Mouse (Mus musculus): ENCODE data around the gene Mpig6b.
A peak's percentile ranks its signal among the peaks of the same experiment; 100 is the strongest.

Gene Mpig6b

DNA sequence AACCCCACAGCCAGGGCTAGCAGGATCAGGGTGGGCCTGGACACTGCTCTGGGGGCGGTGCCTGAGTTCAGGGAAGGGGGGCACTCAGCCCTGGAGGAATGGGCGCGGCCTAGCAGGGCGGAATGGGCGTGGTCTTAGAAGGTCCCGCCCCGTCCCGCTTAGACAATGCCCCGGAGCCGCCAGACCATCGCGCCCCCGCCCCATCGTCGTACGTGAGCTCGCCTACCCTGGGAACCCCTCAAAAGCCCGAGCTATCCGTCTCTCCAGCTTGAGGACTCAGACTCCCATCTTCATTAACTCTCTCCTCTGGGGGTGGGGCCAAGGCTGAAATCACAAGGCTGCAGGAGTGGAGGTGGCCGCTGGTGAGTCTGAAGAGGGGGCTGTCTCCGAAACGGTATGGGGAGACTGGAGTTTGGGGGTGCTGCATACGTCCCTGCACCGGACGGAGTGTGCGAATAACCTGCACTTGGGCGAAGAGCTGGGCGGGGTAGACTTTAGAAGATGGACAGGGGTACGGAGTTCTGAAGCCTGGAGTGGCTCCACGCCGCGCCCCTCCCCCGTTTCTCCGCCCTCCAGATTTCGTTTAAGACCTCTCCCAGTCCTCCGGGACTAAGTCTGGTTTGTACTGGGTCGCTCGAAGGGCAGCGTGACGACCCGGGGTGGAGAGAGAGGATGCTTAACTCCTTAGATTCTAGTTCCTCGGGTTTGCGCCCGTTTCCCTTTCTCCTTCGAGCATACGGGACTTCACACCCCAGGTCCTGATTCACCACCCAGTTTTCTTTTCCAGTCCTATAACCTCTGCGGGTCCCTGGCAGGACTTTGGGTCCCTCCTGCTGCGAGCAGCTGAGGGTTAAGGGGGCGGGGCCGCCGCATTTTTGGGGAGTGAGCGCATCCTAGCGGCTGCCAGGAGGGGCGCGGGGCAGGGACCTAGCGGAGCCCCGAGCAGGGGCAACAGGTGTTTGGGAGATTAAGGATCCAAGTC is 6.8 kb downstream of the Mpig6b start, which contains the start of gene Ddah2:
TSS of gene Ddah2 (plus strand) at position 125 of the 982 bp plus-strand sequence.
- peak; percentile 67 to 69 for DNase-seq (ENCODE audit: low spot score in 2 of 2)

DNA sequence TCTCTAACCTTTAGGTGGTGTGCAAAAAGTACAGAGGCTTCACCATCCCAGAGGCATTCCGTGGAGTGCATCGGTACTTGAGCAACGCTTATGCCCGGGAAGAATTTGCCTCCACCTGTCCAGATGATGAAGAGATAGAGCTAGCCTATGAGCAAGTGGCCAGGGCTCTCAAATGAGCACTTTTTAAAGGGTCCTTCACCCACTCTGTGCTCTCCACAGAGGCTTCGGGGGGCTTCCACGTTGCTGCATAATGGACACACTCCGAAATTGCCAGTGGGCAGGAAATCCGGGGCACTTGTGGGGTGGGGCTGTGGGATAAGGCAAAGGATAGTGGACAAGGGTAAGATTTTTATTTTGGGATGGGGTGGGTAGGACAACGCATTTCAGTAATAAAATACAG is 7.7 kb downstream of the Mpig6b start:
- DNase-seq (ENCODE audit: low spot score in 2 of 2) = no peak

- DNase-seq (ENCODE audit: low spot score in 2 of 2) = no peak
Measured at GRCm38 (mm10) chr17:35057090-35057489, 8.9 kb downstream of the Mpig6b start.

- no peak for DNase-seq (ENCODE audit: low spot score in 2 of 2)
Measured at GRCm38 (mm10) chr17:35055691-35056495, 10.1 kb downstream of the Mpig6b start.

DNA sequence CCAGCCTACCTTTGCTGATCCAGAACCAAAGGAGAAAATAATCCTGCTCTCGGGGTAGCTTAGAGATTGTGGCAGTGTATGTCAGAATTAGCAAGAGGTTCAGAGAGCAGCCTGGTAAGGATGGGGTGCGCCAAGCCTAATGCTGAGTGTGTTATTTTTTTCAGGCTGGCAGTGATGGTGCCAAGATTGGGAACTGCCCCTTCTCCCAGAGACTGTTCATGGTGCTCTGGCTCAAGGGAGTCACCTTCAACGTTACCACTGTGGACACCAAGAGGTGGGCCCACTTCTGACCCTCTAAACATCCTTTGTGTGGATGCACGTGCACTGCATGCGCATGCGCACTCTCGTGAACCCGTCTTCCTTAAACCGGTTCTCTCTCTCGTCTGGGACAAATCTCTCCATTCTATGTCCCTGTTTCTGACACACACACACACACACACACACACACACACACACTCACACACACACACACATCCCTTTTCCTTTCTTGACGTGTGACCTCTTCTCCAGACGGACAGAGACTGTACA is 13.6 kb downstream of the Mpig6b start:
- no peak for DNase-seq (ENCODE audit: low spot score in 2 of 2)

GRCm38 (mm10) chr17:35051156-35052086 is 14.6 kb downstream of the Mpig6b start:
- no peak for DNase-seq (ENCODE audit: low spot score in 2 of 2)

DNA sequence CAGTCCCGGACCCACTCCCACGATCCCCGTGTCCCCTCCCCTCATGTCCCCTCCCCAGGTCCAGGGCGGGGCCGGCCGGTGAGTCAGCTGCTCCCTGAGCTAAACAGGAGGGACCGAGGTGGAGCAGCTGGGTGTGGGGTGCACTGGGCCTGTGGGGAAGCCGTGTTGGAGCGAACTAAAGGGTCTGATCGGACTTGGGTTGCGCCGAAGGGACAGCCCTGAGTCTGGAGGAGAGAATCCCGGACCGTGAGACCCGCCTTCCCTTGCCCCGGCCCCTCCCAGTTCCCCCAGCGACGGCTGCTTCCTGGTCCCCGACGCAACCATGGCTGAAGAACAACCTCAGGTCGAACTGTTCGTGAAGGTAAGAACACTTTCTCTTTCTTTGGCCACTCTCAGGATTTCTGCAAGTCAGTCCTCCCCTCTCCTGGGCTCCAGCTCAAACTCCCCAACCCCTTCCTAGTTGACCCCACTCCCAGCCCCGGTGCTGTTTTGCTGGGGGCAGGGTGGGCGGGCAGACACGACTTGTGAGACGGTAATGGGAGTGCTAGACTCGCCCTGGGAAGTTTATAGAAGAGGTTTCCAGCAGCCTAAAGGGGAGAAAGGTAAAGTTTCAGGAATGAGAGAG is 15.7 kb downstream of the Mpig6b start:
- peak in 1 of 2 experiments; percentile 17 for DNase-seq (ENCODE audit: low spot score in 2 of 2)

GRCm38 (mm10) chr17:35049561-35050016 is 16.4 kb downstream of the Mpig6b start, which contains the start of gene Clic1:
Clic1 (plus strand) TSS chr17:35049966.
- DNase-seq (ENCODE audit: low spot score in 2 of 2) = no peak

DNA sequence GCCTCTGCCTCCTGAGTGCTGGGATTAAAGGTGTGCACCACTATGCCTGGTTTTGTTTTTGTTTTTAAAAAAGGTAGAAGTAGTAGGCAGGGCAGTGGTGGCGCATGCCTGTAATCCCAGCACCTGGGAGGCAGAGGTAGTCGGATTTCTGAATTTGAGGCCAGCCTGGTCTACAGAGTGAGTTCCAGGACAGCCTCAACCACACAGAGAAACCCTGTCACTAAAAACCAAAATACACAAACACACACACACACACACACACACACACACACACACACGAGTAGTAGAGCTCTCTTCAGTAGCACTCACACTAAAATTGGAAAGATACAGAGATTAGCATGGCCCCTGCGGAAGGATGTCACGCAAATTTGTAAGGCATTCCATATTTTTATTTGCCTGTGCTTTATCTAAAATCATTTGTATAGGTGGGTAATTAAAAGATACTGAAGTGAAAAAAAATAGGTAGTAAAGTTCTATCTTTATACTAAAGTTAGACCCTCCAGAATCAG is 17.0 kb downstream of the Mpig6b start:
- no peak for DNase-seq (ENCODE audit: low spot score in 2 of 2)

- DNase-seq (ENCODE audit: low spot score in 2 of 2) = no peak
Measured at GRCm38 (mm10) chr17:35048149-35048931, 17.6 kb downstream of the Mpig6b start.

GRCm38 (mm10) chr17:35047688-35048087 is 18.3 kb downstream of the Mpig6b start:
- no peak for DNase-seq (ENCODE audit: low spot score in 2 of 2)

DNA sequence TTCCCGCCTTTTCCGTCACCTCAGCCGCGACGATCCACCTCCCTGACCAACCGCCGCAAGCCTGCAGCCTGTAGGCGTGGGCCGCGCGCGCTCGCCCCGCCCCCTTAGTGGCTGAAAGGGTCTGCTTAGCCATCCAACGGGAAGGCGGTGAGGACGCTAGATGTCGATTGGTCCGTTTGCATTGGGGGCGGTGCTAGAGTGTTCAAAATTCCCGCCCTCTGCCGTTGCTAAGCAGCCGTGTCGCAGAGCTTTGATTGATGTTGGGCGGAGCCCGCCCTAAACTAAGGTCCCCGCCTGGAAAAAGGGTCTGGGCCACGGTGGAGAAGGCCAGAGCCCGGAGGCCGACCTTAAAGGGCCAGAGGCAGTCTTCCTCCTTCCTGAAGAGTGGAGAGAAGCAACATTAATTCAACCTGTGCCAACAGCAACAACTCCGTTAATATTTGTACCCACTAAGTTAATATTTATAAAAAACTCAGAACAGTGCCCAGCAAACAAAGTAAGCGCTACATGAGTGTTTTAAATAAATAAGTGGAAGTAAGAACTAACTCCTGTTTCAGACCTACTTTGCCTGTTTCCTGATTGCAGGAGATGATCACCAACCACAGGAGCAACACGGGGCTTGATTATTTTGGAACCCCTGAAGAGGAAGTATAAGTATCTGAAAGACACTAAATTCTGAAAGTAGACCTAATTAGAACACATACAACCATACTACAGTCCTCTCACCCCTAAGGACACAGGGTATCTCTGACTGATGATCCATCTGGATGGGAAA is 19.1 kb downstream of the Mpig6b start, which contains the start of gene Msh5:
TSS of gene Msh5 (minus strand) at position 65 of the 775 bp plus-strand sequence.
- DNase-seq (ENCODE audit: low spot score in 2 of 2) = peak; percentile 90 to 95

GRCm38 (mm10) chr17:35045807-35046680 is 19.9 kb downstream of the Mpig6b start:
- no peak for DNase-seq (ENCODE audit: low spot score in 2 of 2)

DNA sequence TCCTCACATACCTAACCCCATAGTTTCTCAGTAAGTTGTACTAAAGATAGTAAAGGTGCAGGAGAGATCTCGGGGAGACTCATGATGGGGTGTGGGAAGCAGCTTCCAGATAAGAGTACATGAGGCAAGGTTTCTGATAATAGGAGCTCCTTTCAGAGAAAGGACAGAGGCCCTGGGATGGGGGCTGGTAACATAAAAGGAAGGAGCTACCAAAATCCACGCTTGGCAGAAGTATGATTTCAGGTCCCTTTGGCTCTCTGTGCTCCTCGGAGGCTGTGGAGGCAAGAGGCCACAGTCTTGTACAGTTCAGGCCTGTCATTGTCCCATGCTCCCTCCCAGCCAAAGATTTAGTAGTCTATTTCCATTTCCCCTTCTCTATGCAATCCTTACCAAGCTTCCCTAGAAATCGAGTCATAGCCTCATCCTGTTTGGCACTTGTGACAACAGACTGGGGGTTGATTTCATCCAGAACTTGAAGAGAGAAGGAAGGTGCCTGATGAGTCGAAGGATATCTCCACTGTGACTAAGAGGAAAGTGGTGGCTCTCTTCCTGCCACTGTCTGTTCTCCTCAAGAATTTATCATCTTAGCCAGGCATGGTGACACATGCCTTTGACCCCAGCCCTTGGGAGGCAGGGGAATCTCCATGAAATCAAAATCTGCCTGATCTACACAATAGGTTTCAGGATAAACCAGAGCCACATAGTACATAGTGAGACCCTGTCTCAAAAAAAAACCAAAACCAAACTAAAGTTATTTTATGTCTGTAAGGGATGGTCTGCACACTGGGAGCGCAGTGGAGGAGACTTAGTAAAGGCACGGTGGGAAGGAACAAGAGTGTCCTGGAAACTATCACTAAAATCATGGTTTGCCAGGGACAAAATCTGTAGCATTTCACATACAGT is 20.8 kb downstream of the Mpig6b start:
- no peak for DNase-seq (ENCODE audit: low spot score in 2 of 2)

GRCm38 (mm10) chr17:35043794-35044193 is 22.2 kb downstream of the Mpig6b start:
- DNase-seq (ENCODE audit: low spot score in 2 of 2) = no peak

DNA sequence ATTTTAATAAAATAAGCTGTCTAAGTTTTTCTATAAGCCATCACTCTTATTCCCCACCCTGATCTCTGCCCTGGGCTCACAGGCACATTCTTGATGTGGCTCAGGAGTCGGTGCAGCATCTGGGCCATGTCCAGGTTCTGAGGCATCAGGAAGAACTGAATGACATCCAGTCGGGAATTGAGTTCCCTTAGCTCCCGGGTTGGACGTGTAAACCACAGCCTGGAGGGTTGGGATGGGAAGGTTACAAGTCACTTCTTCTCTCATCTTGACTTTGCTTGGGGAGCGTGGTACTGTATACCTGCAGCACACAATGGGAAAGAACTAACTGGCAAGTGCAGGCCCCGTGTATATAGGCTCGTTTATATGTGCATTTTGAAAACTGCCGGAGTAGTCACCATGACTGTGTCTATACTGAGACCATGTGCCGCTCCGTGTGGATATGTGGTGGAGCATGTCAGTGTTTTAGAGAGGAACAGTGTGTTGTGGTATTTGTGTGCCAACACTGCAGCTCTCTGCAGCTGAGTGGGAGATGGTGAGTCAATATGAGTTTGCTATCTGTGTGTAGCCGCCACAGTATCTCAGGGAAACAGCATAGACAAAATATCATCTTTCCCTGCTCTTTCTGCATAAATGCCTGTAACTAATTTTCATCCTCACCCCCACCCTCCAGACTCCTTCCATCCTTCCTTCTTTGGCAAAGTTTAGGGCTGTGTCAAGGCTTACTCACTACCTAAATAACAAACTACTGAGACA is 26.7 kb downstream of the Mpig6b start:
- DNase-seq (ENCODE audit: low spot score in 2 of 2) = no peak

All from frontal cortex, postnatal 36 days (tissue).